Mouse (Mus musculus): ENCODE measurements around the gene 4930522H14Rik.

Gene 4930522H14Rik

GRCm38 (mm10) chr4:109475577-109476553 is 55.2 kb downstream of the 4930522H14Rik start:
- DNase-seq (ENCODE audit: low read depth, low spot score), result peak; percentile 71

- no peak for DNase-seq (ENCODE audit: low read depth, low spot score)
Measured at GRCm38 (mm10) chr4:109475078-109475477, 56.0 kb downstream of the 4930522H14Rik start.

- no peak for DNase-seq (ENCODE audit: low read depth, low spot score)
Measured at GRCm38 (mm10) chr4:109472566-109472965, 58.5 kb downstream of the 4930522H14Rik start.

- DNase-seq (ENCODE audit: low read depth, low spot score), result no peak
Measured at GRCm38 (mm10) chr4:109471606-109472005, 59.5 kb downstream of the 4930522H14Rik start.

GRCm38 (mm10) chr4:109467687-109468086 is 63.4 kb downstream of the 4930522H14Rik start:
- no peak for DNase-seq (ENCODE audit: low read depth, low spot score)

GRCm38 (mm10) chr4:109463892-109464291 is 67.2 kb downstream of the 4930522H14Rik start:
- no peak for DNase-seq (ENCODE audit: low read depth, low spot score)

GRCm38 (mm10) chr4:109460421-109461179 is 70.5 kb downstream of the 4930522H14Rik start:
- no peak for DNase-seq (ENCODE audit: low read depth, low spot score)

GRCm38 (mm10) chr4:109456821-109457220 is 74.3 kb downstream of the 4930522H14Rik start:
- DNase-seq (ENCODE audit: low read depth, low spot score), result no peak

All from R1 (cell line).